Comparison of ENCODE assay signal across 15 mouse cellular contexts in genomic region chr3:89667131-89667530, GRCm38 (mm10). TPM values are rescaled to one million over a fixed set of nuclear protein-coding genes. Genes with fewer than 3 reads are reported as not detected.
DNase-seq lines count a peak whose midpoint lies in the region; ATAC-seq and TF ChIP-seq lines count a peak whose summit lies in the region.
"Had no signal": no experiment of that assay in that cellular context is flagged by ENCODE, and none has a peak within 500 bp of the region (broad histone marks: within the 10 kb centered on the region; RNA-seq: fewer than 3 reads in every experiment).

No protein-coding gene starts in this region.

- intact Hi-C loops in heart, postnatal 14 days (cut with DNase I): no loop called here

- WGBS in heart, embryonic 16.5 days: 18% methylated on average over 11 of the region's 11 CpGs
- 27% methylated on average over 11 of the region's 11 CpGs for WGBS in lung, embryonic 16.5 days
- WGBS in lung, adult 2 months: 30% methylated on average over 11 of the region's 11 CpGs

- ATAC-seq in heart, embryonic 16.5 days (replicated peaks; ENCODE audit: extremely low read depth, insufficient read depth, low FRiP score): peak; percentile 45; the same call in 1 of the 2 replicates
- ATAC-seq in lung, embryonic 16.5 days (ENCODE audit: low read depth): peak; percentile 77

- H3K9me3 ChIP-seq in heart, embryonic 16.5 days (replicated peaks; ENCODE audit: control insufficient read depth, low read length): no peaks in the 10 kb centered on the region
- H3K9me3 ChIP-seq in lung, embryonic 16.5 days (ENCODE audit: control insufficient read depth, low read length): no peaks in the 10 kb centered on the region
- H3K9me3 ChIP-seq: limb, embryonic 10.5 days; liver, embryonic 15.5 days had no signal

- H3K4me2 ChIP-seq in heart, embryonic 16.5 days (ENCODE audit: low read depth, low read length): peak overlapping the region; percentile 45
- H3K4me2 ChIP-seq in lung, embryonic 16.5 days (ENCODE audit: low read depth, low read length): peak overlapping the region; percentile 15
- H3K4me2 ChIP-seq: liver, embryonic 15.5 days had no signal

- peak overlapping the region; percentile 22 for H3K4me3 ChIP-seq in heart, embryonic 16.5 days (ENCODE audit: low read length)
- no peak overlapping the region for H3K4me3 ChIP-seq in lung, embryonic 16.5 days (ENCODE audit: low read length)
- no peak overlapping the region for H3K4me3 ChIP-seq in lung, adult 2 months (replicated peaks; ENCODE audit: extremely low read depth, low read depth, low read length)
- H3K4me3 ChIP-seq: erythroblast, embryonic 14.5 days; limb, embryonic 10.5 days; liver, embryonic 15.5 days had no signal

- DNase-seq in heart, postnatal 14 days: no peak
- no peak for DNase-seq in lung, adult 2 months
- peak; percentile 67 for DNase-seq in ZHBTc4 (ENCODE audit: low read depth, low spot score)
- peak; percentile 22 to 75 for DNase-seq in lung, postnatal 4 days
- no peak for DNase-seq in right cerebral cortex, adult 2 months (ENCODE audit: low spot score in 2 of 2)
- DNase-seq: adrenal gland, postnatal 10 days; cerebellum, adult 9-11 months; embryo, embryonic 11 days; kidney, postnatal 25 days; thymus, postnatal 36 days had no signal

- no peaks in the 10 kb centered on the region for H3K27me3 ChIP-seq in heart, embryonic 16.5 days (ENCODE audit: control insufficient read depth, insufficient read depth, low read length)
- no peaks in the 10 kb centered on the region for H3K27me3 ChIP-seq in lung, embryonic 16.5 days (ENCODE audit: control insufficient read depth, insufficient read depth, low read depth, low read length)

- peaks cover 6% of the 10 kb centered on the region for H3K4me1 ChIP-seq in heart, embryonic 16.5 days (ENCODE audit: control insufficient read depth, insufficient read depth, low read length)
- H3K4me1 ChIP-seq in lung, embryonic 16.5 days (replicated peaks; ENCODE audit: control insufficient read depth, insufficient read depth, low read length): peaks cover 8% of the 10 kb centered on the region
- H3K4me1 ChIP-seq in lung, adult 2 months (ENCODE audit: control insufficient read depth, insufficient read depth, low read length): no peaks in the 10 kb centered on the region
- H3K4me1 ChIP-seq: liver, embryonic 15.5 days had no signal

- H3K9ac ChIP-seq in heart, embryonic 16.5 days (ENCODE audit: low read length): no peak overlapping the region
- no peak overlapping the region for H3K9ac ChIP-seq in lung, embryonic 16.5 days (ENCODE audit: low read length)
- H3K9ac ChIP-seq: liver, embryonic 15.5 days had no signal

- no peak for TF ChIP-seq CTCF in lung, adult 2 months (IDR thresholded peaks at IDR 0.05; ENCODE audit: insufficient read depth, low read length)

- no peak for TF ChIP-seq POLR2A in lung, adult 2 months (IDR thresholded peaks at IDR 0.05; ENCODE audit: borderline replicate concordance, extremely low read depth, low read depth, low read length)

- H3K27ac ChIP-seq in heart, embryonic 16.5 days (ENCODE audit: low read length): no peak overlapping the region
- no peak overlapping the region for H3K27ac ChIP-seq in lung, embryonic 16.5 days (ENCODE audit: low read length)
- H3K27ac ChIP-seq: limb, embryonic 10.5 days; liver, embryonic 15.5 days had no signal

- H3K36me3 ChIP-seq in heart, embryonic 16.5 days (ENCODE audit: control insufficient read depth, insufficient read depth): no peaks in the 10 kb centered on the region
- no peaks in the 10 kb centered on the region for H3K36me3 ChIP-seq in lung, embryonic 16.5 days (ENCODE audit: control insufficient read depth, insufficient read depth, low read length)
- H3K36me3 ChIP-seq: limb, embryonic 10.5 days; liver, embryonic 15.5 days had no signal

RNA-seq across cellular contexts. Expression of gene Adar, which starts 47.7 kb away (rescaled TPM):
- polyA plus RNA-seq in heart, embryonic 16.5 days (2015; fragmentation: Nextera tagmentation; extraction: Ambion mirVana): 8.4 and 8.8 TPM in 2 replicates
- 10 to 100 TPM; 12.5 to 13.5 TPM for total RNA-seq in heart, postnatal 14 days (2021)
- 10.3 and 10.9 TPM in 2 replicates for polyA plus RNA-seq in lung, embryonic 16.5 days (2015; fragmentation: Nextera tagmentation; extraction: Ambion mirVana)
- 23.4 and 31.2 TPM in 2 replicates for polyA plus RNA-seq in lung, adult 2 months (2012; rRNA removed)

Comparison
In these comparisons a context has a peak if more than half of its experiments do, and no peak if none do; other contexts are left out.
1. DNase-seq: peak in ZHBTc4 (single experiment) and lung, postnatal 4 days (2 of 2); none in heart, postnatal 14 days (0 of 2), lung, adult 2 months (single experiment) and right cerebral cortex, adult 2 months (0 of 2).